Comparison of ENCODE assay signal across 9 mouse cellular contexts in genomic region chr15:42056772-42057171, GRCm38 (mm10).
DNase-seq lines count a peak whose midpoint lies in the region; ATAC-seq and TF ChIP-seq lines count a peak whose summit lies in the region.
"Had no signal": no experiment of that assay in that cellular context is flagged by ENCODE, and none has a peak within 500 bp of the region (broad histone marks: within the 10 kb centered on the region; RNA-seq: fewer than 3 reads in every experiment).

No protein-coding gene starts in this region.

- no peak for TF ChIP-seq EP300 in lung, postnatal 0 days (IDR thresholded peaks at IDR 0.05)

- intact Hi-C loops in heart, postnatal 14 days (cut with DNase I), result no loop called here

- no peak overlapping the region for H3K4me2 ChIP-seq in embryonic facial prominence, embryonic 14.5 days (ENCODE audit: low read depth, low read length)
- H3K4me2 ChIP-seq in lung, postnatal 0 days (replicated peaks; ENCODE audit: low read depth, low read length), result no peak overlapping the region
- H3K4me2 ChIP-seq: neural tube, embryonic 12.5 days had no signal

- H3K36me3 ChIP-seq in kidney, adult 2 months (ENCODE audit: control insufficient read depth, insufficient read depth, low read length), result no peaks in the 10 kb centered on the region
- H3K36me3 ChIP-seq in embryonic facial prominence, embryonic 14.5 days (ENCODE audit: control insufficient read depth, insufficient read depth, low read length), result no peaks in the 10 kb centered on the region
- no peaks in the 10 kb centered on the region for H3K36me3 ChIP-seq in lung, postnatal 0 days (ENCODE audit: insufficient read depth, low read length)
- H3K36me3 ChIP-seq: neural tube, embryonic 12.5 days had no signal

- no peak for TF ChIP-seq POLR2A in kidney, adult 2 months (IDR thresholded peaks at IDR 0.05; ENCODE audit: low read depth, low read length)

- H3K4me3 ChIP-seq in kidney, adult 2 months (ENCODE audit: insufficient read depth, low read depth, low read length), result no peak overlapping the region
- H3K4me3 ChIP-seq in embryonic facial prominence, embryonic 14.5 days (ENCODE audit: low read depth, low read length), result no peak overlapping the region
- no peak overlapping the region for H3K4me3 ChIP-seq in lung, postnatal 0 days (ENCODE audit: low read depth, low read length)
- H3K4me3 ChIP-seq: neural tube, embryonic 12.5 days had no signal

- peak; percentile 2 for DNase-seq in kidney, adult 2 months
- DNase-seq in kidney, adult 9 months, result no peak
- DNase-seq in embryonic facial prominence, embryonic 14.5 days (ENCODE audit: low spot score), result peak; percentile 91
- DNase-seq in heart, postnatal 14 days, result peak; percentile 50 to 63
- peak; percentile 57 for DNase-seq in lung, postnatal 0 days (ENCODE audit: low spot score)
- no peak for DNase-seq in cerebellum, adult 11 months

- H3K9ac ChIP-seq in embryonic facial prominence, embryonic 14.5 days (ENCODE audit: low read depth, low read length), result no peak overlapping the region
- no peak overlapping the region for H3K9ac ChIP-seq in lung, postnatal 0 days (replicated peaks; ENCODE audit: low read depth)
- H3K9ac ChIP-seq: neural tube, embryonic 12.5 days had no signal

- no peak overlapping the region for H3K27ac ChIP-seq in kidney, adult 2 months (ENCODE audit: insufficient read depth, low read depth, low read length)
- H3K27ac ChIP-seq in embryonic facial prominence, embryonic 14.5 days (replicated peaks; ENCODE audit: low read depth, low read length), result peak overlapping the region; percentile 44; the same call in 1 of the 2 replicates
- H3K27ac ChIP-seq in lung, postnatal 0 days (ENCODE audit: low read length), result no peak overlapping the region
- H3K27ac ChIP-seq: neural tube, embryonic 12.5 days had no signal

- TF ChIP-seq CTCF in kidney, adult 2 months (conservative IDR thresholded peaks at IDR 0.05; ENCODE audit: insufficient read depth, insufficient read length, low read depth, low read length), result no peak
- no peak for TF ChIP-seq CTCF in lung, postnatal 0 days (IDR thresholded peaks at IDR 0.05)

- ATAC-seq in embryonic facial prominence, embryonic 14.5 days (ENCODE audit: low read depth), result peak; percentile 79
- peak; percentile 70 for ATAC-seq in lung, postnatal 0 days
- ATAC-seq in erythroblast, adult 5-6 weeks (replicated peaks; ENCODE audit: low FRiP score, poor library complexity, severe bottlenecking), result no peak
- ATAC-seq in frontal cortex, adult (ENCODE audit: low TSS enrichment), result no peak

- H3K9me3 ChIP-seq in embryonic facial prominence, embryonic 14.5 days (ENCODE audit: control insufficient read depth, low read length), result no peaks in the 10 kb centered on the region
- H3K9me3 ChIP-seq in lung, postnatal 0 days (ENCODE audit: low read length), result no peaks in the 10 kb centered on the region
- H3K9me3 ChIP-seq: neural tube, embryonic 12.5 days had no signal

- no peaks in the 10 kb centered on the region for H3K27me3 ChIP-seq in kidney, adult 2 months (replicated peaks; ENCODE audit: control insufficient read depth, insufficient read depth, low read length)
- no peaks in the 10 kb centered on the region for H3K27me3 ChIP-seq in embryonic facial prominence, embryonic 14.5 days (replicated peaks; ENCODE audit: control insufficient read depth, insufficient read depth, low read length)
- H3K27me3 ChIP-seq in lung, postnatal 0 days (replicated peaks; ENCODE audit: insufficient read depth, low read length), result no peaks in the 10 kb centered on the region
- H3K27me3 ChIP-seq: neural tube, embryonic 12.5 days had no signal

- WGBS in kidney, adult 2 months, result 72% methylated on average over 3 of the region's 3 CpGs
- WGBS in embryonic facial prominence, embryonic 14.5 days, result 18% methylated on average over 3 of the region's 3 CpGs
- WGBS in lung, postnatal 0 days, result 58% methylated on average over 3 of the region's 3 CpGs

- H3K4me1 ChIP-seq in kidney, adult 2 months (ENCODE audit: control insufficient read depth, insufficient read depth, low read length), result no peaks in the 10 kb centered on the region
- H3K4me1 ChIP-seq in embryonic facial prominence, embryonic 14.5 days (ENCODE audit: control insufficient read depth, insufficient read depth, low read length), result peaks cover 11% of the 10 kb centered on the region; the same call in 1 of the 2 replicates
- H3K4me1 ChIP-seq in lung, postnatal 0 days (ENCODE audit: insufficient read depth, low read depth, low read length), result no peaks in the 10 kb centered on the region
- H3K4me1 ChIP-seq: neural tube, embryonic 12.5 days had no signal

Comparison
In these comparisons a context has a peak if more than half of its experiments do, and no peak if none do; other contexts are left out.
1. DNase-seq: peak in kidney, adult 2 months (single experiment), embryonic facial prominence, embryonic 14.5 days (single experiment), heart, postnatal 14 days (2 of 2) and lung, postnatal 0 days (single experiment); none in kidney, adult 9 months (single experiment) and cerebellum, adult 11 months (single experiment).
2. ATAC-seq: peak in embryonic facial prominence, embryonic 14.5 days (single experiment) and lung, postnatal 0 days (single experiment); none in erythroblast, adult 5-6 weeks (single experiment) and frontal cortex, adult (single experiment).